Mouse (Mus musculus): ENCODE data around the gene Cnot1. TPM values are rescaled to one million over a fixed set of nuclear protein-coding genes. Genes with fewer than 3 reads are reported as not detected.

Gene Cnot1
- total and polyA plus RNA-seq, 2 experiments from 2014 or later: 25.0 to 143 TPM

- Histone ChIP-seq H3K27ac (ENCODE audit: low read depth, low read length) (no peak overlapping the region), H3K4me1 (ENCODE audit: insufficient read depth) (no peaks in the 10 kb centered on the region), H3K4me2 (ENCODE audit: low read depth) (no peak overlapping the region), H3K4me3 (ENCODE audit: low read depth, low read length) (no peak overlapping the region), H3K27me3 (ENCODE audit: insufficient read depth, low read length) (no peaks in the 10 kb centered on the region), H3K9me3 (ENCODE audit: low read length) (no peaks in the 10 kb centered on the region), H3K9ac (no peak overlapping the region), H3K36me3 (ENCODE audit: insufficient read depth) (peaks cover 34% of the 10 kb centered on the region)
- ATAC-seq: no peak
- no peak for TF ChIP-seq CTCF (IDR thresholded peaks at IDR 0.05; ENCODE audit: low read depth)
- 98% methylated on average over 3 of the region's 4 CpGs for WGBS
- DNase-seq: no peak
These were observed 21.7 kb downstream of the Cnot1 start for GRCm38 (mm10) chr8:95785591-95785990.

GRCm38 (mm10) chr8:95782628-95783027 is 24.6 kb downstream of the Cnot1 start:
- Histone ChIP-seq H3K9ac (no peak overlapping the region), H3K9me3 (ENCODE audit: low read length) (no peaks in the 10 kb centered on the region), H3K4me2 (ENCODE audit: low read depth) (no peak overlapping the region), H3K27me3 (ENCODE audit: insufficient read depth, low read length) (no peaks in the 10 kb centered on the region), H3K27ac (ENCODE audit: low read depth, low read length) (no peak overlapping the region), H3K4me1 (ENCODE audit: insufficient read depth) (no peaks in the 10 kb centered on the region), H3K4me3 (ENCODE audit: low read depth, low read length) (no peak overlapping the region), H3K36me3 (ENCODE audit: insufficient read depth) (peaks cover 42% of the 10 kb centered on the region)
- no peak for TF ChIP-seq CTCF (IDR thresholded peaks at IDR 0.05; ENCODE audit: low read depth)
- ATAC-seq: no peak
- DNase-seq: no peak

GRCm38 (mm10) chr8:95781775-95782174 is 25.5 kb downstream of the Cnot1 start:
- no peaks in the 10 kb centered on the region for H3K9me3 ChIP-seq (ENCODE audit: low read length)
- 96% methylated on average over 2 of the region's 2 CpGs for WGBS
- H3K4me3 ChIP-seq (ENCODE audit: low read depth, low read length): no peak overlapping the region
- DNase-seq: no peak
- no peaks in the 10 kb centered on the region for H3K27me3 ChIP-seq (ENCODE audit: insufficient read depth, low read length)
- H3K9ac ChIP-seq: no peak overlapping the region
- H3K27ac ChIP-seq (ENCODE audit: low read depth, low read length): no peak overlapping the region
- no peak for TF ChIP-seq CTCF (IDR thresholded peaks at IDR 0.05; ENCODE audit: low read depth)
- H3K4me1 ChIP-seq (ENCODE audit: insufficient read depth): no peaks in the 10 kb centered on the region
- no peak for ATAC-seq
- H3K36me3 ChIP-seq (ENCODE audit: insufficient read depth): peaks cover 35% of the 10 kb centered on the region
- H3K4me2 ChIP-seq (ENCODE audit: low read depth): no peak overlapping the region

GRCm38 (mm10) chr8:95781085-95781484 is 26.2 kb downstream of the Cnot1 start:
- no peak for DNase-seq
- H3K4me2 ChIP-seq (ENCODE audit: low read depth): no peak overlapping the region
- H3K27ac ChIP-seq (ENCODE audit: low read depth, low read length): no peak overlapping the region
- no peaks in the 10 kb centered on the region for H3K9me3 ChIP-seq (ENCODE audit: low read length)
- no peaks in the 10 kb centered on the region for H3K4me1 ChIP-seq (ENCODE audit: insufficient read depth)
- 94% methylated on average over 3 of the region's 3 CpGs for WGBS
- ATAC-seq: no peak
- TF ChIP-seq CTCF (IDR thresholded peaks at IDR 0.05; ENCODE audit: low read depth): no peak
- H3K4me3 ChIP-seq (ENCODE audit: low read depth, low read length): no peak overlapping the region
- no peaks in the 10 kb centered on the region for H3K27me3 ChIP-seq (ENCODE audit: insufficient read depth, low read length)
- no peak overlapping the region for H3K9ac ChIP-seq
- peaks cover 28% of the 10 kb centered on the region for H3K36me3 ChIP-seq (ENCODE audit: insufficient read depth)

GRCm38 (mm10) chr8:95764133-95764532 is 43.1 kb downstream of the Cnot1 start:
- no peak overlapping the region for H3K4me3 ChIP-seq (ENCODE audit: low read depth, low read length)
- no peaks in the 10 kb centered on the region for H3K27me3 ChIP-seq (ENCODE audit: insufficient read depth, low read length)
- WGBS: 94% methylated on average over 1 of the region's 1 CpGs
- TF ChIP-seq CTCF (IDR thresholded peaks at IDR 0.05; ENCODE audit: low read depth): no peak
- H3K27ac ChIP-seq (ENCODE audit: low read depth, low read length): no peak overlapping the region
- no peak overlapping the region for H3K9ac ChIP-seq
- DNase-seq (no peak), ATAC-seq (no peak)
- H3K4me2 ChIP-seq (ENCODE audit: low read depth): no peak overlapping the region
- H3K4me1 ChIP-seq (ENCODE audit: insufficient read depth): no peaks in the 10 kb centered on the region
- H3K9me3 ChIP-seq (ENCODE audit: low read length): no peaks in the 10 kb centered on the region
- H3K36me3 ChIP-seq (ENCODE audit: insufficient read depth): peaks cover 70% of the 10 kb centered on the region

GRCm38 (mm10) chr8:95760323-95760722 is 46.9 kb downstream of the Cnot1 start:
- no peaks in the 10 kb centered on the region for H3K4me1 ChIP-seq (ENCODE audit: insufficient read depth)
- TF ChIP-seq CTCF (IDR thresholded peaks at IDR 0.05; ENCODE audit: low read depth): no peak
- H3K27me3 ChIP-seq (ENCODE audit: insufficient read depth, low read length): no peaks in the 10 kb centered on the region
- no peak overlapping the region for H3K4me2 ChIP-seq (ENCODE audit: low read depth)
- ATAC-seq (no peak), DNase-seq (no peak)
- H3K27ac ChIP-seq (ENCODE audit: low read depth, low read length): no peak overlapping the region
- no peak overlapping the region for H3K4me3 ChIP-seq (ENCODE audit: low read depth, low read length)
- peaks cover 67% of the 10 kb centered on the region for H3K36me3 ChIP-seq (ENCODE audit: insufficient read depth)
- 91% methylated on average over 6 of the region's 6 CpGs for WGBS
- H3K9ac ChIP-seq: no peak overlapping the region
- no peaks in the 10 kb centered on the region for H3K9me3 ChIP-seq (ENCODE audit: low read length)

- ATAC-seq: no peak
- DNase-seq: no peak
- Histone ChIP-seq H3K36me3 (ENCODE audit: insufficient read depth) (peaks cover 51% of the 10 kb centered on the region), H3K27ac (ENCODE audit: low read depth, low read length) (no peak overlapping the region), H3K4me1 (ENCODE audit: insufficient read depth) (no peaks in the 10 kb centered on the region), H3K4me2 (ENCODE audit: low read depth) (no peak overlapping the region), H3K9ac (no peak overlapping the region), H3K4me3 (ENCODE audit: low read depth, low read length) (no peak overlapping the region), H3K27me3 (ENCODE audit: insufficient read depth, low read length) (no peaks in the 10 kb centered on the region), H3K9me3 (ENCODE audit: low read length) (no peaks in the 10 kb centered on the region)
- 98% methylated on average over 1 of the region's 1 CpGs for WGBS
- no peak for TF ChIP-seq CTCF (IDR thresholded peaks at IDR 0.05; ENCODE audit: low read depth)
These were observed 55.3 kb downstream of the Cnot1 start for GRCm38 (mm10) chr8:95751924-95752323.

GRCm38 (mm10) chr8:95748028-95748427 is 59.2 kb downstream of the Cnot1 start:
- WGBS: 94% methylated on average over 4 of the region's 4 CpGs
- H3K27ac ChIP-seq (ENCODE audit: low read depth, low read length): no peak overlapping the region
- H3K9me3 ChIP-seq (ENCODE audit: low read length): no peaks in the 10 kb centered on the region
- no peak for TF ChIP-seq CTCF (IDR thresholded peaks at IDR 0.05; ENCODE audit: low read depth)
- no peak overlapping the region for H3K9ac ChIP-seq
- peaks cover 64% of the 10 kb centered on the region for H3K36me3 ChIP-seq (ENCODE audit: insufficient read depth)
- H3K4me3 ChIP-seq (ENCODE audit: low read depth, low read length): no peak overlapping the region
- DNase-seq: no peak
- H3K27me3 ChIP-seq (ENCODE audit: insufficient read depth, low read length): no peaks in the 10 kb centered on the region
- no peaks in the 10 kb centered on the region for H3K4me1 ChIP-seq (ENCODE audit: insufficient read depth)
- H3K4me2 ChIP-seq (ENCODE audit: low read depth): no peak overlapping the region
- no peak for ATAC-seq

Measured in forebrain, postnatal 0 days (tissue).